Mouse (Mus musculus) bone marrow, adult 2 months (tissue): ENCODE measurements around the gene Cx3cr1.

Source experiments
- CTCF ChIP-seq: fragments of 200-500 bp; IDR thresholded peaks from 2 replicates; pipeline ENCODE4 v1.5.1; 2011; ENCODE audit warnings: low read length, control low read depth; ENCODE audit not compliant: control insufficient read depth, insufficient read depth
- POLR2A ChIP-seq: fragments of 200-500 bp; IDR thresholded peaks from 2 replicates; pipeline ENCODE4 v1.6.1; 2011; ENCODE audit warnings: low read depth, mild to moderate bottlenecking, control low read depth, low read length, borderline replicate concordance; ENCODE audit not compliant: control insufficient read depth

- TF ChIP-seq POLR2A = no peak
- no peak for TF ChIP-seq CTCF
Observed at GRCm38 (mm10) chr9:119970763-119971656, 98.7 kb downstream of the Cx3cr1 start.
